Mouse (Mus musculus) small intestine, adult 2 months (tissue): Measurements from ENCODE around the gene Kcnj10. TPM values are rescaled to one million over a fixed set of nuclear protein-coding genes. Genes with fewer than 3 reads are reported as not detected.

Experiments used
- H3K27ac ChIP-seq: fragments of 200-500 bp; 2 replicates; pipeline ENCODE4 v1.5.1; 2012; ENCODE audit warnings: low read depth, low read length, control low read depth, inconsistent platforms; ENCODE audit not compliant: insufficient read depth
- H3K27me3 ChIP-seq: fragments of 200-500 bp; 2 replicates; pipeline ENCODE4 v1.6.1; 2012; ENCODE audit warnings: mild to moderate bottlenecking, moderate library complexity, low read length, inconsistent platforms; ENCODE audit not compliant: control insufficient read depth, insufficient read depth
- H3K36me3 ChIP-seq: fragments of 200-500 bp; 2 replicates; pipeline ENCODE4 v1.6.1; 2012; ENCODE audit warnings: mild to moderate bottlenecking, low read length, control low read depth, inconsistent platforms; ENCODE audit not compliant: control insufficient read depth, insufficient read depth
- H3K4me1 ChIP-seq: fragments of 200-500 bp; 2 replicates; pipeline ENCODE4 v1.6.1; 2012; ENCODE audit warnings: low read length, inconsistent platforms, mixed read lengths; ENCODE audit not compliant: control insufficient read depth, insufficient read depth, insufficient read length
- H3K4me3 ChIP-seq: fragments of 200-500 bp; 2 replicates; pipeline ENCODE4 v1.5.1; 2012; ENCODE audit warnings: low read depth, mild to moderate bottlenecking, control low read depth, inconsistent platforms, low read length, moderate library complexity
- CTCF ChIP-seq: fragments of 200-500 bp; IDR thresholded peaks from 2 replicates; pipeline ENCODE4 v1.5.1; 2012; ENCODE audit warnings: low read depth, mild to moderate bottlenecking, control low read depth, inconsistent platforms, low read length, moderate library complexity, mixed read lengths; ENCODE audit not compliant: insufficient replicate concordance, insufficient read length; ENCODE audit errors: extremely low read depth
- POLR2A ChIP-seq: fragments of 200-500 bp; IDR thresholded peaks from 2 replicates; pipeline ENCODE4 v1.6.1; 2012; ENCODE audit warnings: low read depth, mild to moderate bottlenecking, control low read depth, inconsistent platforms, low read length, moderate library complexity
- WGBS: fragments of 180-500 bp; shearing (Covaris S2); methylation state at CpG from one replicate; pipeline ENCODE4 v1.1.7; 2018; 5-methylcytosine and 5-hydroxymethylcytosine counted together
- polyA plus RNA-seq: library from polyadenylated mRNA; depleted of rRNA; stranded (reverse); fragments of >200 nt; gene quantifications from 2 replicates; pipeline ENCODE4 v1.2.3, GENCODE M21; 2012

The Kcnj10 gene
- polyA plus RNA-seq, 1 experiment = 0.65 TPM

DNA sequence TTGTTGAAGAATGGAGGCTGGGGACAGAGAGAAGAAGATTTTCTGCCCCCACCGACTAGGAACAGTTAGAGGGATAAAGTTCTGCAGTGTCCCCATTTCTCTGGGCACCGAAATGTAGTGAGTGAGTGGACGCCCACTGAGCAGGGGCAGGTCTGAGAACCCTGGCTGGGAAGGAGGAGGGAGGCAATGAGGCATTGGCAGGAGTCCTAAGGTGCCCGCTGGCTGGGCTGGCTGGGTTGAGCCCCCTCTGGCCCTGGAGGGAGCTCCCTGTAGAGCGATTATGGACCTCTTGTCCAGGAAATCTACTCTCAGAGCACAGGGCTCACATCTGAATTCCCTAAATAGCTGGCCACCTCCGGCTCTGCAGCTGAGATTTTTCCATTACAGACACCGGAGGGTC, 41.5 kb upstream of the Kcnj10 start:
- Histone ChIP-seq H3K27ac (no peak overlapping the region), H3K4me3 (no peak overlapping the region), H3K27me3 (no peaks in the 10 kb centered on the region), H3K4me1 (no peaks in the 10 kb centered on the region), H3K36me3 (no peaks in the 10 kb centered on the region)
- no peak for TF ChIP-seq POLR2A
- 80% methylated on average over 7 of the region's 7 CpGs for WGBS

DNA sequence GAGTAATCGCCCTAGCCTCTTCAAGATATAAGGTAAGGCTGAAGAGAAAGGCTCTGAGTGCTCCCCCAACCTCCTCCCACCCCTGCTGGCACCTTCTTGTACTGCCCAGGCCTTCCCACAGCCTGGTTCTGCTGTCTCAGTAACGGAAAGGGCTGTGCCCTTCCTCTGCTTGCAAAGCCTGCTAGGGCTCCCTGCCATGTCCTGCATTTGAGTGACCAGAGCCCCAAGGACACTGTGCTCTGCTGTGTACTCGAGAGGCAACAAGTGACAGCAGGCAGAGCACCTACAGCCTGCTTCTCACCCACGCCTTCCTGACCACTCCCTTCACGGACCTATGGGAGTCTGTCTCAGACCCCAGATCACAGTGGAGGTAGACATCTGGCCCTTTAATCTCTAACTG, 40.8 kb upstream of the Kcnj10 start:
- no peak overlapping the region for H3K27ac ChIP-seq
- no peaks in the 10 kb centered on the region for H3K4me1 ChIP-seq
- WGBS = 57% methylated on average over 5 of the region's 5 CpGs
- H3K36me3 ChIP-seq = no peaks in the 10 kb centered on the region
- no peak for TF ChIP-seq POLR2A
- no peak for TF ChIP-seq CTCF
- no peak overlapping the region for H3K4me3 ChIP-seq
- H3K27me3 ChIP-seq = no peaks in the 10 kb centered on the region

DNA sequence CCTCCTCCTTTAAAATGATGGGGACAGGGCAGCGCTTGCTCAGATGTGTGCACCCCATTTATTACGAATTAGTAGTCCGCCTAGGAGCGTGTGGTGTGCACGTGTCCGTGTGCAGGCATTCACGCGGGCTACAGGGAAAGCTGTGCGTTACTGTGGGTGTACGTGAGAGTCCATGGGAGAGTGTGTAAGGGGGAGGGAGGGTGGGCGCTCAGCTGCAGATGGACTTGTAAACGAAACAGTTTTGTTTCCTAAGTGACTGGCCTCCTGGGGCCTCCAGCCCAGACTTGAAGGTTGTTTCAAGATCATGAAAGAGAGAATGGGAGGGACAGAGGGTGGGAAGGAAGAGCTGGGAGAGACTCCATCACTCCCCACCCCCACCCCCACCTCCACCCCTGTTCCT, 39.8 kb upstream of the Kcnj10 start:
- Histone ChIP-seq H3K4me1 (no peaks in the 10 kb centered on the region), H3K27me3 (no peaks in the 10 kb centered on the region), H3K36me3 (no peaks in the 10 kb centered on the region), H3K4me3 (no peak overlapping the region), H3K27ac (no peak overlapping the region)
- TF ChIP-seq POLR2A (no peak), CTCF (no peak)
- 69% methylated on average over 12 of the region's 12 CpGs for WGBS

DNA sequence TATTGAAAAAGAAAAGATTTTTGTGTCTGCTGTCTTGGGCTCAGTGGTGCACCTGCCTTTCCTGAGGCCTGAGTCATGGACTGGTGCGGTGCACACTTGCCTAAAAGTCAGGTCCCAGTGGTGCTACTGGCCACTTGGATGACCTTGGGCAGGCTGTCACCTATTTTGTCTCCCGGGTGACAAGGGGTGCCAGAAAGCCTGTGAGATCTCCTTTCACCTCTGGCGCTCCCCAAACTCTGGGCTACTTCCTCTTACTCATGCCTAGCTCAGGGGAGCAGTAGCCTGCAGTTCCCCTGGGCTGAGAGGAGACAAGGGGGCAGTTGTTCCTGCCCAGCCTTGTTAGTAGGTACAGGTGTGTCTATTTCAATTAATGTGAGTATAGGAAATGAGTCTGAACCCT, 38.7 kb upstream of the Kcnj10 start:
- Histone ChIP-seq H3K4me1 (no peaks in the 10 kb centered on the region), H3K36me3 (no peaks in the 10 kb centered on the region), H3K4me3 (no peak overlapping the region), H3K27me3 (no peaks in the 10 kb centered on the region), H3K27ac (no peak overlapping the region)
- TF ChIP-seq POLR2A = no peak
- no peak for TF ChIP-seq CTCF
- WGBS = 56% methylated on average over 3 of the region's 3 CpGs

DNA sequence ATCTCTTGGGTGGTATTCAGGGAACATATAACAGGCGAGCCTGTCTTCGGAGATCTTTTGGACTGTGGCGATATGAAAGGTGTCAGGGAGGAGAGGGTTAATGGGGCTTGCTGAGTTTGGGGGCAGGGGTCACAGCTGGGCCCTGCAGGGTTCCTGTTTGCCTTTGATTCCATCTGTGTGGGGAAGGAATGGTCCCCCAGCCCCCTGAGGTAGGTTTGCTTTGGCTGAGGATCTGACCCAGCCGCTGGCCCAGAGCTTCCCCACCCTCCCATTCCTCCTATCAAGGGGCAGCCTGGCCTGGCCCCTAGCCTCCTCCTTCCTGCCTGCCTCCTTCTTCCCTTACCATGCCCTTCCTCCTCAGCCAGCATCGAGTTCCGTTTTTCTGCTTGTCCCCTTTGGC, 38.2 kb upstream of the Kcnj10 start:
- no peaks in the 10 kb centered on the region for H3K27me3 ChIP-seq
- no peak overlapping the region for H3K27ac ChIP-seq
- H3K4me1 ChIP-seq = no peaks in the 10 kb centered on the region
- no peaks in the 10 kb centered on the region for H3K36me3 ChIP-seq
- no peak for TF ChIP-seq POLR2A
- TF ChIP-seq CTCF = no peak
- WGBS = 51% methylated on average over 6 of the region's 6 CpGs
- no peak overlapping the region for H3K4me3 ChIP-seq

DNA sequence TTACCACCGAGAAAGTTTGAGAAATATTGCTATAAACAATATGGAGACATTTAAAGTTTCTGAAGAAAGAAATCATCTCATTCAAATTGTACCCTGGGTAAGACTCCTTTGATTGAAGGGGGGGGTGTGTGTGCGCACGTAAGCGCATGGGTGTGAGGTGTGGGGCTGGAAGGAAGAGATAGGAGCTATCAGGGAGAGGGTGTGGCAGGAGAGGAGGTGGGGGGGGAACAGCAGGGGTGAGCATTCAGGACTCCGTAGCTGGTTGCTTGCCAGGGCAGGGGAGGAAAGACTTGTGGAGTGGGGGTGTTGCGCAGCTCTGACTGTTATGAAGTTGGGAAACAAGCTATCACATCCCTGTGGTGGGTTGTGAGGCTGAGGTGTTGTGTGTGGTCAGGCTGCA, 36.6 kb upstream of the Kcnj10 start:
- no peaks in the 10 kb centered on the region for H3K4me1 ChIP-seq
- H3K27me3 ChIP-seq = no peaks in the 10 kb centered on the region
- WGBS = 45% methylated on average over 6 of the region's 6 CpGs
- H3K27ac ChIP-seq = no peak overlapping the region
- no peak for TF ChIP-seq CTCF
- TF ChIP-seq POLR2A = no peak
- no peaks in the 10 kb centered on the region for H3K36me3 ChIP-seq
- H3K4me3 ChIP-seq = no peak overlapping the region

DNA sequence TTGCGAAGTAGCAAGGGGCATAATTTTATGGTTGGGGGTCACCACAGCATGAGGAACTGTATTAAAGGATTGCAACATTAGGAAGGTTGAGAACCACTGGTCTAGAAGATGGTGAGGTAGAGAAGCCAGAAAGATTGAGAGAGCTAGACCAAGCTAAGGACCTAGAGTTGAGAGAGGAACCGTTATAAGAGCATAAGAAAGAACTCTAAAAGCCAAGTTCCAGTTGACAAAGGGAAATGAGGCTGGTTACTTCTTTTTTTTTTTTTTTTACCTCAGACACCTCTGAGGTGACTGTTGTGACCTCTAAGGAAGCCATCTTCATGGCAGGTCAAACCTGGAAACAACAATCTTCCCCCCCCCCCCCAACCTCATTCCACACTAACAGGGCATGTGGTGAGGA, 35.9 kb upstream of the Kcnj10 start:
- Histone ChIP-seq H3K27me3 (no peaks in the 10 kb centered on the region), H3K4me3 (no peak overlapping the region), H3K27ac (no peak overlapping the region), H3K4me1 (peaks cover under 1% of the 10 kb centered on the region; the same call in 1 of the 2 replicates), H3K36me3 (no peaks in the 10 kb centered on the region)
- no peak for TF ChIP-seq POLR2A
- no peak for TF ChIP-seq CTCF
- 88% methylated on average over 2 of the region's 2 CpGs for WGBS

DNA sequence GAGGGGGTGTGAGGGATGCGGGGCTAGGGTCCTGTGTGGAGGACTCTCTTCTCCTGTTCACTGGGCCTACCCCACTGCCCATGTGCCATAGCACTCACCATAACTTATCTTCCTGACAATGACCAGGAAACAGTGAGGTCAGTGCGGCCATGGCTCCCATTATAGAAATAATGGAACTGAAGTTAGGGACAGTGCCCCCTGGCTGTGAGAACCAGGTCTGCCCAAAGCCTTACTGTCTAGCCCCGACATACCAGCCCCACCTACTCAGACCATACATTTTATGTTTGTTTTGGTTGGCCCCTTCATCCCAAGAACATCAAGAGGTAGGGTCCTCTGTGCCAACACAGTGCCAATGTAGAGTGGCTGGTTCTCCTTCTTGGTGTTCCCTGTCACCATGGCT, 35.4 kb upstream of the Kcnj10 start:
- TF ChIP-seq POLR2A (no peak), CTCF (peak; percentile 32; the same call in 1 of the 2 replicates)
- Histone ChIP-seq H3K27ac (no peak overlapping the region), H3K36me3 (no peaks in the 10 kb centered on the region), H3K4me3 (no peak overlapping the region), H3K4me1 (peaks cover 4% of the 10 kb centered on the region; the same call in 1 of the 2 replicates), H3K27me3 (no peaks in the 10 kb centered on the region)
- 79% methylated on average over 3 of the region's 3 CpGs for WGBS
